Mouse (Mus musculus) ES-E14 (cell line): Measurements from ENCODE around the gene Fryl. TPM values are rescaled to one million over a fixed set of nuclear protein-coding genes. Genes with fewer than 3 reads are reported as not detected.
A peak's percentile ranks its signal among the peaks of the same experiment; 100 is the strongest.

ENCODE experiments used
- DNase-seq: peaks from one replicate; pipeline ENCODE4 v3.0.0-alpha.2; 2013; ENCODE audit warnings: low read depth, low spot score
- H3K27ac ChIP-seq: 2 replicates; pipeline ENCODE4 v1.5.1; 2012; ENCODE audit warnings: low read depth, mild to moderate bottlenecking, low read length, moderate library complexity, mixed read lengths; ENCODE audit not compliant: poor library complexity, insufficient read depth, severe bottlenecking
- H3K36me3 ChIP-seq: 2 replicates; pipeline ENCODE4 v1.6.1; 2012; ENCODE audit warnings: mild to moderate bottlenecking, low read length, moderate library complexity, mixed read lengths; ENCODE audit not compliant: control insufficient read depth, poor library complexity, insufficient read depth, severe bottlenecking
- H3K4me1 ChIP-seq, 2 experiments: fragments of 150-350 bp in 1 of 2; sonication (generic) in 1 of 2; 2 replicates each; pipeline ENCODE4 v1.6.1; 2012; ENCODE audit warnings: low read length in 2 of 2, mild to moderate bottlenecking in 1 of 2, mixed read lengths in 1 of 2; ENCODE audit not compliant: control insufficient read depth in 2 of 2, insufficient read depth in 2 of 2, poor library complexity in 1 of 2
- H3K4me3 ChIP-seq, 2 experiments: fragments of 150-350 bp in 1 of 2; sonication (generic) in 1 of 2; 2 replicates each; pipeline ENCODE4 v1.5.1; 2012; ENCODE audit warnings: low read length in 2 of 2, low read depth in 1 of 2, mild to moderate bottlenecking in 1 of 2, mixed read lengths in 1 of 2; ENCODE audit not compliant: insufficient read depth in 1 of 2, poor library complexity in 1 of 2, severe bottlenecking in 1 of 2
- H3K9ac ChIP-seq: 2 replicates; pipeline ENCODE4 v1.6.1; 2012; ENCODE audit warnings: low read depth, mild to moderate bottlenecking, low read length, mixed read lengths; ENCODE audit not compliant: poor library complexity, insufficient read depth, severe bottlenecking
- H3K9me3 ChIP-seq: fragments of 150-350 bp; sonication (generic); 2 replicates; pipeline ENCODE4 v1.6.1; 2012; ENCODE audit warnings: low read depth, mild to moderate bottlenecking, low read length; ENCODE audit not compliant: control insufficient read depth, insufficient read depth
- CHD2 ChIP-seq: IDR thresholded peaks from 2 replicates; pipeline ENCODE4 v1.6.1; 2014; ENCODE audit warnings: mild to moderate bottlenecking, low read depth, low read length, inconsistent platforms
- HCFC1 ChIP-seq: IDR thresholded peaks from 2 replicates; pipeline ENCODE4 v1.6.1; 2012; ENCODE audit warnings: low read length, inconsistent platforms, borderline replicate concordance; ENCODE audit not compliant: insufficient read depth
- MAFK ChIP-seq: IDR thresholded peaks from 2 replicates; pipeline ENCODE4 v1.6.1; 2014; ENCODE audit warnings: mild to moderate bottlenecking, low read depth, low read length, inconsistent platforms; ENCODE audit not compliant: insufficient read depth
- ZC3H11A ChIP-seq: IDR thresholded peaks from 2 replicates; pipeline ENCODE4 v1.6.1; 2012; ENCODE audit warnings: low read depth, mild to moderate bottlenecking, inconsistent platforms, low read length, borderline replicate concordance
- ZNF384 ChIP-seq: IDR thresholded peaks from 2 replicates; pipeline ENCODE4 v1.6.1; 2012; ENCODE audit warnings: low read depth, low read length, inconsistent platforms
- in situ Hi-C, 2 experiments: fragments of 600-800 bp; cut with MboI; formaldehyde crosslinking; loops; one replicate each; pipeline ENCODE4 v1.15.1; 2025; ENCODE audit warnings: low sequenced_read_pairs in 2 of 2, inconsistent platforms in 1 of 2; ENCODE audit not compliant: unreplicated experiment in 2 of 2
- total RNA-seq: library from RNA; depleted of rRNA; stranded (reverse); fragments of 300-350 nt; gene quantifications from 2 replicates; pipeline ENCODE4 v1.2.3, GENCODE M21; 2012

The Fryl gene
- total RNA-seq, 1 experiment, result 53.3 TPM

GRCm38 (mm10) chr5:73202077-73202476 lies 54.3 kb downstream of the Fryl start:
- in situ Hi-C loops, result no loop called here
- Histone ChIP-seq H3K9ac (no peak overlapping the region), H3K4me1 (peaks cover 0 to 2% of the 10 kb centered on the region in 2 experiments; a peak in 1 of 4 replicates), H3K9me3 (no peaks in the 10 kb centered on the region), H3K36me3 (no peaks in the 10 kb centered on the region), H3K27ac (no peak overlapping the region), H3K4me3 (no peak overlapping the region)
- DNase-seq, result no peak
- TF ChIP-seq HCFC1 (no peak), ZNF384 (no peak), ZC3H11A (no peak), MAFK (no peak), CHD2 (no peak)

- no peaks in the 10 kb centered on the region for H3K36me3 ChIP-seq
- TF ChIP-seq HCFC1, result no peak
- no peak for TF ChIP-seq ZNF384
- TF ChIP-seq ZC3H11A, result no peak
- no peak for TF ChIP-seq MAFK
- no peak for TF ChIP-seq CHD2
- no peak overlapping the region for H3K4me3 ChIP-seq
- no peak overlapping the region for H3K27ac ChIP-seq
- DNase-seq, result no peak
- in situ Hi-C loops, result no loop called here
- H3K4me1 ChIP-seq, result no peaks in the 10 kb centered on the region
- H3K9ac ChIP-seq, result no peak overlapping the region
- H3K9me3 ChIP-seq, result no peaks in the 10 kb centered on the region
Measured at GRCm38 (mm10) chr5:73200387-73201384, 55.7 kb downstream of the Fryl start.

- Histone ChIP-seq H3K9ac (no peak overlapping the region), H3K9me3 (no peaks in the 10 kb centered on the region), H3K4me3 (no peak overlapping the region), H3K36me3 (no peaks in the 10 kb centered on the region), H3K4me1 (peaks cover 0 to 2% of the 10 kb centered on the region in 2 experiments; a peak in 1 of 4 replicates), H3K27ac (no peak overlapping the region)
- no peak for DNase-seq
- no peak for TF ChIP-seq ZNF384
- TF ChIP-seq CHD2, result no peak
- TF ChIP-seq MAFK, result no peak
- no peak for TF ChIP-seq HCFC1
- TF ChIP-seq ZC3H11A, result no peak
- in situ Hi-C loops, result no loop called here
Measured at GRCm38 (mm10) chr5:73199586-73199985, 56.8 kb downstream of the Fryl start.

- Histone ChIP-seq H3K4me3 (no peak overlapping the region), H3K9me3 (no peaks in the 10 kb centered on the region)
- in situ Hi-C loops, result no loop called here
Measured at GRCm38 (mm10) chr5:73198690-73199089, 57.7 kb downstream of the Fryl start.

More at GRCm38 (mm10) chr5:73198690-73199089, 57.7 kb downstream of the Fryl start:
- TF ChIP-seq ZNF384 (no peak), HCFC1 (no peak), ZC3H11A (peak; percentile 50)
- H3K27ac ChIP-seq, result no peak overlapping the region
- peaks cover 0 to 3% of the 10 kb centered on the region in 2 experiments; a peak in 1 of 4 replicates for H3K4me1 ChIP-seq
- no peaks in the 10 kb centered on the region for H3K36me3 ChIP-seq
- H3K9ac ChIP-seq, result no peak overlapping the region
- no peak for DNase-seq
